Mouse (Mus musculus): Measurements from ENCODE around the gene Abt1. TPM values are rescaled to one million over a fixed set of nuclear protein-coding genes. Genes with fewer than 3 reads are reported as not detected.

The Abt1 gene
- polyA plus RNA-seq, 1 experiment from 2014 or later, result 8.4 TPM

GRCm38 (mm10) chr13:23463381-23464223, 39.9 kb upstream of the Abt1 start:
- Histone ChIP-seq H3K36me3 (ENCODE audit: insufficient read depth, low read length) (no peaks in the 10 kb centered on the region), H3K27ac (ENCODE audit: low read length) (no peak overlapping the region), H3K4me2 (replicated peaks; ENCODE audit: low read depth, low read length) (peak overlapping the region; percentile 71), H3K9me3 (ENCODE audit: low read length) (no peaks in the 10 kb centered on the region), H3K27me3 (replicated peaks; ENCODE audit: insufficient read depth, low read length) (no peaks in the 10 kb centered on the region), H3K4me1 (ENCODE audit: insufficient read depth, low read depth, low read length) (peaks cover 4% of the 10 kb centered on the region; the same call in 1 of the 2 replicates), H3K9ac (replicated peaks; ENCODE audit: low read depth) (no peak overlapping the region; the same call in 1 of the 2 replicates), H3K4me3 (ENCODE audit: low read depth, low read length) (peak overlapping the region; percentile 44)
- under 1% methylated on average over 21 of the region's 21 CpGs for WGBS
- no peak for TF ChIP-seq CTCF (IDR thresholded peaks at IDR 0.05)
- TF ChIP-seq EP300 (IDR thresholded peaks at IDR 0.05), result no peak
- ATAC-seq (peak; percentile 56), DNase-seq (ENCODE audit: low spot score) (peak; percentile 50)

GRCm38 (mm10) chr13:23462669-23463068, 39.0 kb upstream of the Abt1 start:
- Histone ChIP-seq H3K27me3 (replicated peaks; ENCODE audit: insufficient read depth, low read length) (no peaks in the 10 kb centered on the region), H3K27ac (ENCODE audit: low read length) (no peak overlapping the region), H3K4me1 (ENCODE audit: insufficient read depth, low read depth, low read length) (peaks cover 4% of the 10 kb centered on the region; the same call in 1 of the 2 replicates), H3K9me3 (ENCODE audit: low read length) (no peaks in the 10 kb centered on the region), H3K9ac (replicated peaks; ENCODE audit: low read depth) (no peak overlapping the region), H3K36me3 (ENCODE audit: insufficient read depth, low read length) (no peaks in the 10 kb centered on the region), H3K4me3 (ENCODE audit: low read depth, low read length) (no peak overlapping the region), H3K4me2 (replicated peaks; ENCODE audit: low read depth, low read length) (no peak overlapping the region)
- TF ChIP-seq EP300 (IDR thresholded peaks at IDR 0.05), result no peak
- no peak for TF ChIP-seq CTCF (IDR thresholded peaks at IDR 0.05)
- ATAC-seq, result no peak
- DNase-seq (ENCODE audit: low spot score), result no peak

GRCm38 (mm10) chr13:23462063-23462462, 38.4 kb upstream of the Abt1 start:
- Histone ChIP-seq H3K4me1 (ENCODE audit: insufficient read depth, low read depth, low read length) (peaks cover 4% of the 10 kb centered on the region; the same call in 1 of the 2 replicates), H3K9ac (replicated peaks; ENCODE audit: low read depth) (no peak overlapping the region), H3K36me3 (ENCODE audit: insufficient read depth, low read length) (no peaks in the 10 kb centered on the region), H3K9me3 (ENCODE audit: low read length) (no peaks in the 10 kb centered on the region), H3K4me2 (replicated peaks; ENCODE audit: low read depth, low read length) (no peak overlapping the region), H3K4me3 (ENCODE audit: low read depth, low read length) (no peak overlapping the region), H3K27me3 (replicated peaks; ENCODE audit: insufficient read depth, low read length) (no peaks in the 10 kb centered on the region), H3K27ac (ENCODE audit: low read length) (no peak overlapping the region)
- DNase-seq (ENCODE audit: low spot score) (no peak), ATAC-seq (no peak)
- TF ChIP-seq EP300 (IDR thresholded peaks at IDR 0.05), result no peak
- no peak for TF ChIP-seq CTCF (IDR thresholded peaks at IDR 0.05)
- WGBS, result 90% methylated on average over 4 of the region's 4 CpGs

- Histone ChIP-seq H3K9me3 (ENCODE audit: low read length) (no peaks in the 10 kb centered on the region), H3K4me3 (ENCODE audit: low read depth, low read length) (no peak overlapping the region), H3K27me3 (replicated peaks; ENCODE audit: insufficient read depth, low read length) (no peaks in the 10 kb centered on the region), H3K27ac (ENCODE audit: low read length) (no peak overlapping the region), H3K9ac (replicated peaks; ENCODE audit: low read depth) (no peak overlapping the region), H3K4me2 (replicated peaks; ENCODE audit: low read depth, low read length) (no peak overlapping the region), H3K36me3 (ENCODE audit: insufficient read depth, low read length) (no peaks in the 10 kb centered on the region), H3K4me1 (ENCODE audit: insufficient read depth, low read depth, low read length) (no peaks in the 10 kb centered on the region; the same call in 1 of the 2 replicates)
- DNase-seq (ENCODE audit: low spot score) (no peak), ATAC-seq (no peak)
- WGBS, result 25% methylated on average over 15 of the region's 15 CpGs
- TF ChIP-seq EP300 (IDR thresholded peaks at IDR 0.05) (no peak), CTCF (IDR thresholded peaks at IDR 0.05) (no peak)
These were observed 35.7 kb upstream of the Abt1 start for GRCm38 (mm10) chr13:23459264-23459846.

- ATAC-seq (0 out of 2 replicates have a peak, but pooled peaks have one; percentile 20), DNase-seq (ENCODE audit: low spot score) (peak; percentile 50)
- WGBS, result 1% methylated on average over 9 of the region's 9 CpGs
- Histone ChIP-seq H3K27me3 (replicated peaks; ENCODE audit: insufficient read depth, low read length) (no peaks in the 10 kb centered on the region), H3K27ac (ENCODE audit: low read length) (peak overlapping the region; percentile 68), H3K4me3 (ENCODE audit: low read depth, low read length) (peak overlapping the region; percentile 59), H3K4me1 (ENCODE audit: insufficient read depth, low read depth, low read length) (no peaks in the 10 kb centered on the region), H3K4me2 (replicated peaks; ENCODE audit: low read depth, low read length) (peak overlapping the region; percentile 58), H3K36me3 (ENCODE audit: insufficient read depth, low read length) (no peaks in the 10 kb centered on the region), H3K9ac (replicated peaks; ENCODE audit: low read depth) (peak overlapping the region; percentile 39), H3K9me3 (ENCODE audit: low read length) (no peaks in the 10 kb centered on the region)
- TF ChIP-seq CTCF (IDR thresholded peaks at IDR 0.05) (no peak), EP300 (IDR thresholded peaks at IDR 0.05) (no peak)
These were observed 30.3 kb upstream of the Abt1 start for GRCm38 (mm10) chr13:23453926-23454325.

- under 1% methylated on average over 25 of the region's 25 CpGs for WGBS
- Histone ChIP-seq H3K9me3 (ENCODE audit: low read length) (no peaks in the 10 kb centered on the region), H3K27ac (ENCODE audit: low read length) (peak overlapping the region; percentile 68), H3K36me3 (ENCODE audit: insufficient read depth, low read length) (no peaks in the 10 kb centered on the region), H3K4me2 (replicated peaks; ENCODE audit: low read depth, low read length) (peak overlapping the region; percentile 58), H3K27me3 (replicated peaks; ENCODE audit: insufficient read depth, low read length) (no peaks in the 10 kb centered on the region), H3K4me3 (ENCODE audit: low read depth, low read length) (peak overlapping the region; percentile 59), H3K4me1 (ENCODE audit: insufficient read depth, low read depth, low read length) (no peaks in the 10 kb centered on the region), H3K9ac (replicated peaks; ENCODE audit: low read depth) (peak overlapping the region; percentile 39)
- peak; percentile 86 for ATAC-seq
- DNase-seq (ENCODE audit: low spot score), result peak; percentile 88
- TF ChIP-seq CTCF (IDR thresholded peaks at IDR 0.05) (no peak), EP300 (IDR thresholded peaks at IDR 0.05) (peak; percentile 52; the same call in 1 of the 2 replicates)
These were observed 29.7 kb upstream of the Abt1 start for GRCm38 (mm10) chr13:23453362-23453862.
